Mouse (Mus musculus): Measurements from ENCODE around the gene Aven. TPM values are rescaled to one million over a fixed set of nuclear protein-coding genes. Genes with fewer than 3 reads are reported as not detected.
"Not testable (repeated sequence)": the region's sequence is repeated elsewhere in the genome, so short reads cannot be mapped to it uniquely, and the experiment has no call there.

Gene Aven
- total RNA-seq (2021) = 10 to 100 TPM; 16.3 to 20.3 TPM
- long read RNA-seq, experiment 1, full-length matches to known transcripts = 17 of 25 reads
- long read RNA-seq, experiment 1, partial matches to known transcripts = 1 of 25 reads
- long read RNA-seq, experiment 1, other reads (novel, unspliced or antisense) = 7 of 25 reads
- long read RNA-seq, experiment 2, full-length matches to known transcripts = 22 of 28 reads
- long read RNA-seq, experiment 2, partial matches to known transcripts = 1 of 28 reads
- long read RNA-seq, experiment 2, other reads (novel, unspliced or antisense) = 5 of 28 reads

GRCm38 (mm10) chr2:112492856-112493538, at the start of gene Aven:
TSS of gene Aven (plus strand) at chr2:112492964.
- intact Hi-C loops (cut with DNase I) = no loop called here

GRCm38 (mm10) chr2:112443491-112443890, 49.3 kb upstream of the Aven start:
- no peak for DNase-seq
- intact Hi-C loops (cut with DNase I) = no loop called here

More at GRCm38 (mm10) chr2:112492856-112493538, at the start of gene Aven:
- peak; percentile 79 to 84 for DNase-seq

- no peak for DNase-seq
- intact Hi-C loops (cut with DNase I) = no loop called here
These were observed 47.3 kb upstream of the Aven start for GRCm38 (mm10) chr2:112445511-112445910.

- intact Hi-C loops (cut with DNase I); DNase-seq: not testable (repeated sequence)
These were observed 44.7 kb upstream of the Aven start for GRCm38 (mm10) chr2:112448046-112448445.

GRCm38 (mm10) chr2:112448510-112449059, 44.2 kb upstream of the Aven start:
- intact Hi-C loops (cut with DNase I) = no loop called here
- no peak for DNase-seq

- intact Hi-C loops (cut with DNase I) = loop anchor here (5.0 kb wide), 1 partner anchor 72 kb away; the partner anchor contains the start of gene Katnbl1
- no peak for DNase-seq
These were observed 43.0 kb upstream of the Aven start for GRCm38 (mm10) chr2:112449597-112450296.

- intact Hi-C loops (cut with DNase I) = loop anchor here (5.0 kb wide), 1 partner anchor 75 kb away; the partner anchor contains the start of gene Katnbl1
- not testable (repeated sequence) for DNase-seq
These were observed 40.3 kb upstream of the Aven start for GRCm38 (mm10) chr2:112452513-112452912.

GRCm38 (mm10) chr2:112454125-112454861, 38.5 kb upstream of the Aven start:
- DNase-seq = no peak
- intact Hi-C loops (cut with DNase I) = loop anchor here (5.0 kb wide), 1 partner anchor 77 kb away; the partner anchor contains the start of gene Katnbl1

- intact Hi-C loops (cut with DNase I) = loop anchor here (5.0 kb wide), 1 partner anchor 78 kb away; the partner anchor contains the start of gene Katnbl1
- peak; percentile 96 to 97 for DNase-seq
These were observed 37.8 kb upstream of the Aven start, which contains the start of gene Emc7 for GRCm38 (mm10) chr2:112454862-112455564. TSS of gene Emc7 (plus strand) at chr2:112454997.

- intact Hi-C loops (cut with DNase I) = no loop called here
These were observed 32.2 kb upstream of the Aven start for GRCm38 (mm10) chr2:112460557-112460956.

GRCm38 (mm10) chr2:112469542-112469941, 23.2 kb upstream of the Aven start:
- intact Hi-C loops (cut with DNase I) = no loop called here
- DNase-seq = no peak

More at GRCm38 (mm10) chr2:112460557-112460956, 32.2 kb upstream of the Aven start:
- no peak for DNase-seq

- no peak for DNase-seq
- intact Hi-C loops (cut with DNase I) = loop anchor here (10.0 kb wide), 1 partner anchor 226 kb away; no protein-coding TSS in a partner anchor
These were observed 21.8 kb upstream of the Aven start for GRCm38 (mm10) chr2:112470961-112471381.

GRCm38 (mm10) chr2:112472076-112472475, 20.7 kb upstream of the Aven start:
- DNase-seq = no peak
- intact Hi-C loops (cut with DNase I) = loop anchor here (10.0 kb wide), 1 partner anchor 227 kb away; no protein-coding TSS in a partner anchor

GRCm38 (mm10) chr2:112474997-112475724, 17.6 kb upstream of the Aven start:
- intact Hi-C loops (cut with DNase I) = loop anchor here (10.0 kb wide), 1 partner anchor 230 kb away; no protein-coding TSS in a partner anchor
- DNase-seq = no peak

- DNase-seq = no peak
- intact Hi-C loops (cut with DNase I) = loop anchor here (10.0 kb wide), 1 partner anchor 232 kb away; no protein-coding TSS in a partner anchor
These were observed 16.2 kb upstream of the Aven start for GRCm38 (mm10) chr2:112476554-112476953.

- intact Hi-C loops (cut with DNase I) = no loop called here
- DNase-seq = no peak
These were observed 12.1 kb upstream of the Aven start, which contains the start of gene Chrm5 for GRCm38 (mm10) chr2:112480669-112481068. TSS of gene Chrm5 (minus strand) at chr2:112480769.

- DNase-seq = no peak
- intact Hi-C loops (cut with DNase I) = no loop called here
These were observed 11.2 kb upstream of the Aven start for GRCm38 (mm10) chr2:112481564-112481963.
